Mouse (Mus musculus): ENCODE data around the gene Calu. TPM values are rescaled to one million over a fixed set of nuclear protein-coding genes. Genes with fewer than 3 reads are reported as not detected.
"Not testable (repeated sequence)": the region's sequence is repeated elsewhere in the genome, so short reads cannot be mapped to it uniquely, and the experiment has no call there.

The Calu gene
- 83.7 and 110 TPM in 2 replicates for polyA plus RNA-seq (2012; rRNA removed)

DNA sequence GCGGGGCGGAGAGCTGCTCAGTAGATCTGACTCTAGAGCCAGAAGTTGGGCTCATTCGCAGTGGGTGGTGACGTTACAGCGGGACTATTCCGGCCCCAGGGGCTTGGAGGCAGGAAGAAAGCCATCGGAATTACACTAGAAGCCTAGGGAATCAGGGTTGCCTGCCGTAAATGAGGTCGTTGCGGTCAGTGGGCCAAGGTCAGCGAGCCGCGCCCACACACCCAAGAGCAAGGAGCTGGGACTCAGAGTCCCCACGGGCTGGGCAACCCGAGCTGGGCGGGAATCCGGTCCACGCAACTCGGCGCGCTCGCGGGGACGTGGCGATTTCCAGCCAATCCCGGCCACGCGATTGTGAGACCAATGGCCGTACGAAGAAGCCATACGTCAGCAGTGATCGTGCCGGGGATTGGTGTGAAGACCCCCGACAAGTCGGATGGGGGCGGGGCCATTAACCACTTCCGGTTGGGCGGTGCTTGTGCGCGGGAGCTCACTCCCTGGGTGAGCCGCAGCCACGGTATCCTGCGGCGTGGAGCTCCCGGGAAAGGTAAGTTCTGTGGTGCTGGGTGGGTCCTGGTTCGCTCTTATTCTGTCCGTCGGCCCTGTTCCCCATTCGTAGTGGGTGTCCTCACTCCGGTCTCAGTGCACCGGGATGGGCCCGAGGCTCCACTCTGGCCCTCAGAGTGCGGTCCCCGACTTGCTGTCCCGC is at the start of gene Calu:
Calu (plus strand) TSS at position 405 of the 706 bp plus-strand sequence.
- peak; percentile 82 for DNase-seq (ENCODE audit: low read depth)

DNA sequence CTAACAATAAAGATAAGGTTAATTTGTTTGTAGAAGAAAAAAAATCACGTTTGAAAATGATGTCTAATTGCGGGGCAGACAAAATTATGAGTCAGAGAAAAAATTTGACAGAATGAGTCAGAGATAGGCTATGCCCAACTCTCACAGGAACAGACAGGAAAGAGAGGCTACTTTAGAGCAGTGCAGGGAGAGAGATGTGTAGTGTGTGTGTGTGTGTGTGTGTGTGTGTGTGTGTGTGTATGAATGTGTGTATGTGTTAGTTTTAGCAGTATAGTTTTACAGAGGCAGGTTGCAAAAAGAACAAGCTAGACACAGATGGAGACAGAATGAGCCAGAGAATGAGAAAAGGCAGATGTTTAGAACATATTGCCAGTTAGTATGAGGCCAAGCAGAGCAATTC is 48.8 kb upstream of the Calu start:
- DNase-seq (ENCODE audit: low read depth): no peak

DNA sequence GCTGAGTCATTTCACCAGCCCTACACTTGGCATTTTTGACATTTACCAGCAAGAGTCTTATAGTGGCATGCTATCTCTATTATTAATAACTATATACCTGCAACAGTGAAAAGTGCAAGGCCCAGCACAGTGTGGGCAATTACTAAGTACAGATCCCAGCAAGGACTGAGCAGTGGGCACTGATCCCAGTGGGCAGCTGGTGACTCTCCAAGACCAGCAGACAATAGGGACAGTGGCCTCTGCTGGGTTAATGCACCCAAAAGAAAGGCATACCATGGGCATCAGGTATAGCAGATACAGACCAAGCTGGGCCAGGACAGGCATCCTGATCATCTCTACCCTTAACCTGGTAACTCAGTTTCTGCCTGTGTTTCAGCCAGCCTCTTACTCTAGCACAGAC is 44.6 kb upstream of the Calu start:
- DNase-seq (ENCODE audit: low read depth): no peak

DNA sequence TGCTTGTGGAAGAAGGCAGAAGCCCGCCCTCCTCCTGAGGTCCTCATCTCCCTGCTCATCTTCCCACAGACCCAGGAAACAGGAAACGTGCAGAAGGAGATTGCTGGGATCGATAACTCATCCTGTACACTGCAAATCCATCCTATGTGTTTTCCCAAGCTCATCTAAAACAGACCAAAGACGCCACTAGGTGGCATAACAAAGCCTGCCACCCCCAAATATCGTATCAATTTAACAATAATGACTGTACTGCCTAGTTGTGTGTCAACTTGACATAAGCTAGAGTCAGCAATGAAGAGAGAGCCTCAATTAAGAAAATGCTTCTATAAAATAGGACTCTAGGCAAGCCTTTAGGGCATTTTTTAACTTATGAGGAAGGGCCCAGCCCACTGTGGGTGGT is 44.1 kb upstream of the Calu start:
- DNase-seq (ENCODE audit: low read depth): no peak

DNA sequence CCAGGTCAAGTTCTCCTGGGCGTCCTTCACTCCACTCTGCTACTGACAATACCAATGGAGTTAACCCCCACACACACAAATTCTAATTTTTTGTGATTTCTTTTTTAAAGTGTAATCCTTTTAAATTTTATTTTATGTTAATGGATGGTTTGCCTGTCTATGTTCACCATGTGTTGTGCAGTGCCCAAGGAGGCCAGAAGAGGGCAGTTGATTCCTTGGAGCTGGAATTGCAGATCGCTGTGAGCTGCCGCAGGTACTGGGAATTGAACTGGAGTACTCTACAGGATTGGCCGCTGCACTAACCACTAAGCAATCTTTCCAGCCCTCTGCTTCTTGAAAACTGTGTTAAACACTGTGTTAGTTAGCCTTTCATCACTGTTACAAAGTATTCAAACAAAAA is 42.4 kb upstream of the Calu start:
- DNase-seq (ENCODE audit: low read depth): no peak

DNA sequence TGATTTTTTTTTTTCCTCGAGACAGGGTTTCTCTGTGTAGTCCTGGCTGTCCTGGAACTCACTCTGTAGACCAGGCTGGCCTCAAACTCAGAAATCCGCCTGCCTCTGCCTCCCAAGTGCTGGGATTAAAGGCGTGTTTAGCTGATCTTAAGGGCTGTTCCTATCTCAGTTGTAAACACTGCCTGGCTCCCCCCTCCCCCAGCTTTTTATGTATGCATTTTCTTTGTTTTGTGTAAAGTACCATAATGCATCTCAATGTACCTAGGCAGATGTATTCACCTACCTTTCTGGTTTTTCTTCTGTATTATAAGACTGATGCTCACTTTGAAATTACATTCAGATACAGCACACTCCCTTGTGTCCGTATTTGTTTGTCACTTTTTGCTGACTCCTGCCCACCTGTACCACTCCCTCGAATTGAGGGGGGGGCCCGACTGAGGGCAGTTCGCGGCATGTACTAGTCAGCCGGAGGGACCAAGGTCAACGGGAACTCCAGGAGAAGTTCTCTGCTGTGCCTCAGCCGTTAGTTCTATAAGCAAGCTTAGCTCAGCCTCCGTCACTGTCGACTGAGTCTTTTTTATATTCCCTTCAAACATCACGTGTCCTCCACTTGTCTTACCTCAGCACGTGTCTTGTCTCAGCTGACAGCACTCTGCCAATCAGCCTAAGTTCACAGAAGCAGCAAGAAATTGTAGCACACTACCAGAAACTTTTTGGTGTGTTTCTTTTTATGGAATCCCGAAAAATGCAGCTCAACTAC is 38.8 kb upstream of the Calu start:
- no peak for DNase-seq (ENCODE audit: low read depth)

DNA sequence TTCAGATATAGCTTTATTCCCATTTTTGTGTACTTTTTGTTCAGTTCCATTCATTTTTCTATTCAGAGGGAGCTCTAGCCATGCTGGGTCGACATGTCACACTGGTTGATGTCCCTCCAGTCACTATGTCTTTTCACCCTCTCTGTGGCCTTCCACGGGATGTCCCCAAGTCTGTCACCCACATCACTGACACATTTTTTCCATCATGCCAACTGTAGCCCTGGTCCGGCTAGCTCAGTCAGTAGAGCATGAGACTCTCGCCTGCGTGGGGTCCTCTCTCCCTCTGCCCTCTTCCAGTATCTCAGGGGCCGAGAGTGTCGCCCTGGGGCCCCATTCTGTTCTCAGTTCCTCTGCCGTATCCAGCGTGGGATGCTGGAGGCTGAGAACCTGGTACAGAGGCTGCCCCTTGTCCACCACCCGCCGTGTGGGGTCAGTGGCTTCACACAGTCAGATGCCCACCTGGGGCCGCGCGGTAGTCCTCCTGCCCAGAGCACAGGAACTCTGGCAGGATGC is 34.1 kb upstream of the Calu start:
- no peak for DNase-seq (ENCODE audit: low read depth)

DNA sequence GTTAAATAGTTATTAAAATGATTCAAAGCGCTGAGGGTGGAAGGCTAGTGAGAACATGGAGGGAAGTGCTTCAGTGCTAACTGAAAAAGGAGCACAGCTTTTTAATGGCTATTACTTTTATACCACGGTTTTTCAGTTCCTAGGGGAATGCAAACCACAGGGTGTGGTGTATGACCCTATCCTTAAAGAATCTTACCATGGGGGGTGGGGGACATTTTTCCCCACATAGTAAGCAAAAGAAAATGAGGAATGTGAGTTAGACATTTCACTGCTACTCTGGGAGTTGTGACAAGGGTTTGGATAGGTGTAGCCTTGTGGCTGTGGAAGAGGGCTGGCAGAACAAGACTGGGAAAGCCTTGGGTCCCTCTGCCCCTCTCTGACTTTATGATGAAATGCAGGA is 30.6 kb upstream of the Calu start:
- no peak for DNase-seq (ENCODE audit: low read depth)

DNA sequence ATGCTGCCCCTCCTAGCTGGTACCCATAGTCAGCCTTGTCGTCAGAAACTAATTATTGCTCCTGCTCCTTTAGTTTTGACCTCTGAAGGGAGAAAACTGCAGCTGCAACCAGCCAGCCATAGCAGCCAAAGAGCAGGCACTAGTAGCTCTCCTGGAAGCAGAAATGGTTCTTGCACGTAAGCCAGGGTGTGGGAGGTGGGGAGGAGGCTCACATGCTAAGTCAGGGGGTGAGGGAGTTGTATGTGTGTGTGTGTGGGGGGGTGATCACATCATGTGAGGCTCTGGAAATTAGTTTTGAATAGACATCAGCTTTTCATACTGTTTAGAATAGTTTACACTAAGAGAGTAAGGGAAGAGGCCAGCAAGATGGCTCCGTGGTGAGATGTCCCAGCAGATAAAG is 29.9 kb upstream of the Calu start:
- no peak for DNase-seq (ENCODE audit: low read depth)

DNA sequence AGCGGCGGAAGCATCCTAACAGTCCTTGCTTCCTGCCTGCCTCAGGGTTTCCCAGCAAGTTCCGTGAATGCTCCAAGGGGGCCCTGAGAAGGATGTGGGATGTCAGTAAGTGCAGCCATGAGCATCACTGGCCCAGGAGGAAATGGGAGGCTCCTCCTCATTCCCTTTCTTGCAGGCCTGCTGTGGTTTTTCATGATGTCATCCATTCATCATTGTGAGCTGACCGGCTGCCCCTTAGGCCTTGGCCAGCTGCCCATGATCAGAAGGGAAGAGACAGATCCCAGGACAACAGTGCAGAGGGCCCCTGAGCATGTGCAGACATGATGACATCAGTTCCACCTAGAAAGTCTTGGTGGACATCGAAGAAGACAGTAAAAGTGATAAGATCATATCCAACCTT is 29.0 kb upstream of the Calu start, which contains the start of gene Fam71f1:
Fam71f1 (plus strand) TSS at position 262 of the 400 bp plus-strand sequence.
- no peak for DNase-seq (ENCODE audit: low read depth)

DNA sequence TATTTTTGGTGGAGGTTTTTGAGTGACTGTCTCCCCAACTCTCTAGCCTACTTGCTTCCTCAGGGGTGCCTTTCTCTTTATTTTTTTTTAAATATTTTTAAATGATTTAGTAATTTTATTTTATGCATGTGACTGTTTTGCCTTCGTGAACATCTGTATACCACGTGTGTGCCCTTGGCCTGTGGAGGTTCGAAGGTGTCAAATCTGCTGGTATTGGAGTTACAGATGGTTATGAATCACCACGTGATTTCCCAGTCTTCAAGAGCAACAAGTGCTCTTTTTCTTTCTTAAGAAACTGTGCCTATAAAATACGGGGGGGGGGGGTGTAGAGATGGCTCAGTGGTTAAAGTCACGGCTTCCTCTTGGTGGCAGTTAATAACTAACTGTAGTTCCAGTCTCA is 26.3 kb upstream of the Calu start:
- DNase-seq (ENCODE audit: low read depth): no peak

DNA sequence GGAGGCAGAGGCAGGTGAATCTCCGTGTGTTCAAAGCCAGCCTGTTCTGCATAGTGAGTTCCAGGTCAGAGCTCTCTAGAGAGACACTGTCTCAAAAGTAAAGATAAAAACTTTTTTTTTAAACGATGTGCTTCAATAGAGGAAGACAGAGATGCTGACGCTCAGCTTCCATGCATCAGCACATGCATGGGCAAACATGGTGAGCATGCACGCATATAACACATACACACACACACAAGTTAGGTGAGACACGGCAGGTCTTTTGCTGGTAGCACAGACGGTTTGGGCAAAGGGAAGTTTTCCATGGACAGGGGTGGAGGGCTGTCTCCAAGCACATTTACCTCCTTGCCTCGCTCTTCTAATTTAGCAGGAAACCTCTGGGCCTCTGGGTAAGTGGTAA is 25.7 kb upstream of the Calu start:
- DNase-seq (ENCODE audit: low read depth): no peak

DNA sequence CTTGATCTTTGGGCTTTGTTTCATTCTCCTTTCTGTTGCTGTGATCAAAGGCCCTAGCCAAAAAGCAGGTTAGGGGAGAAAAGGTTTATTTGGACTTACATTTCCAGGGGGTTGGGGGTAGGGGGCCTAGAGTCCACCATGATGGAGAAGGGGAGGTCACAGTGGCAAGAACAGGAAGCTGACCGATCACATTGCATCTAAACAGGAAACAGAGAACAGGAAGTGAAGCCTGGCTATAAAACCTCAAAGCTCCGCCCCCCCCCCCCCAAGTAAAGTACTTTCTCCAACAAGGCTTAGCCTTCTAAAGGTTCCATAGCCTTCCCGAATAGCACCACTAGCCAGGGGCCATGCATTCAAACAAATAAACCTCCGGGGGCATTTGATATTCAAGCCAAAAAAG is 25.1 kb upstream of the Calu start:
- no peak for DNase-seq (ENCODE audit: low read depth)

DNA sequence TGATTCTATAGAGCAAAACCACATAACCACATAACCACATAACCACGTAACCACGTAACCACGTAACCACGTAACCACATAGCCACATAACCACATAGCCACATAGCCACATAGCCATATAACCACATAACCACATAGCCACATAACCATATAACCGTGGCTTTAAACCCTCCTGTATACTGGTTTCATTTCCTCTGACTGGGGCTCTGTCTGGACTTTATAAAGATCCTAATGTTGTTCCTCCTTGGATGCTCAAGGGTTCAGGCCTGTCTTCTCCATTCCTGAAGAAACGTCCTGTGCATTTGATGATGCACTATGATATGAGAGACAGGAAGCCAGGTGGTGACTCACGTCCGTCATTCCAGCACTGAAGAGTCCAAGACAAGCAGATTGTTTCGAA is 20.9 kb upstream of the Calu start:
- no peak for DNase-seq (ENCODE audit: low read depth)

DNA sequence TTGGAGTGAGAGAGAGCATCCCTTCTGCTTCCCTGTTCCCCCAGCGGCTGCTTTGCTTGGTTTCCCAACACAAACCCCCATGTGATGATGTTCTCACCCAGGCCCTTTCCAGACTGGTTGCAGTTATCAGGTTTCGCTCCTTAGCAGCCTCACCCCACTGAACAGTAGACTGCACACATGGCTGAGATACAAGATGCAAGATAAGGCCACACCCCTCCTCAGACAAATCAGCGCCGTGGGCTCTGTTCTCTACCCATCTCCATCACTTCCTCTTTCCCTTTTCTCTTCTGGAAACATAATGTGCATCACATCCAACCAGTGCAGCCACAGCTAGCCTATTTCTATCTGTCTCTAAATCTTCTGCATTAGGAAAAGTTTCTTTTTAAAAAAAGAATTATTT is 18.4 kb upstream of the Calu start:
- DNase-seq (ENCODE audit: low read depth): no peak

DNA sequence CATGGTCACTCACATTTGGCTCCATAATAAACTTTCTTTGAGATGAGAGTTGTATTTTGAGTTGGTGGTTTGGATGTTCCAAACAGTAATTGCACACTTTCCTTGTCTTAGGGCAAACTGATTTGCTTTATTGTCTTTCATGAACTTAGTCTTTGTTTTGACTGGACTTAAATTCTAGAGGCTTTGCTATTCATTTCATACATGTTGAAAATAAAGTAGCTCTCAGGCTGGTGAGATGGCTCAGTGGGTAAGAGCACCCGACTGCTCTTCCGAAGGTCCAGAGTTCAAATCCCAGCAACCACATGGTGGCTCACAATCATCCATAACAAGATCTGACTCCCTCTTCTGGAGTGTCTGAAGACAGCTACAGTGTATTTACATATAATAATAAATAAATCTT is 1.4 kb upstream of the Calu start:
- not testable (repeated sequence) for DNase-seq (ENCODE audit: low read depth)

DNA sequence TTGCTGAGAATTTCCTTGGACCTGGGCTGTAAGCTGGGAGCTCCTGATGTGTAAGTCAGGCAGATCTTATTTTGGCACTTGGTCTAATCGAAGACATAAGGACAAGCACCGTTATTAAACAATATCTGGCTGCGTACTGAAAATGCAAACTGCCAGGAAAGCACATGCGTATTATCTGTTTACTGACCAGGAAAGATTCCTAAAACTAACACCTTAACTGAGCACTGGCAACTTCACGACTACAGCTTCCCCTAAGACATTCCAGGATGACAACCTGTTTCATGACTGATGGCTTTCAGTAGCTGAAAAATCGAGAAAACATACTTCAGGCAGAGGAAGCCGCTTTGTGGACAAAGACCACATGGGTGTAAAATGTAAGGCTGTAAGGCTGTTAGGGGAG is 680 bp upstream of the Calu start:
- DNase-seq (ENCODE audit: low read depth): no peak

DNA sequence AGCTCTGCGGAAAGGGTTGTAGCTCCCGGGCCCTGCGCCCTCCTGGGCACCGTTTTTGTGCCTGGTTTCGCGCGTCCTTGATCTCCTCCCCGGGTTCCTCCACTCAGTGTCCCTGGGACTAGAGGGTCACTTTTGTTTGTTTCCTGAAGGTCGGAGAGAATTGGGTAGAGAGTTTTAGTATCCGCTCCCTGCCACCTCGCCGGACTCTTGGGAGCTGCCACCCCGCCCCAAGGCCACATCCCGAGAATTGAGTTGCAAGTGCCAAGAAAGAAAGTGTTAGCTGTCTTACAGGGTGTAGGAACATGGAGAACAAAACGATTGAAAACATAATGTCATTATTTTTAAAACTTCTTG is 479 bp downstream of the Calu start:
- no peak for DNase-seq (ENCODE audit: low read depth)

DNA sequence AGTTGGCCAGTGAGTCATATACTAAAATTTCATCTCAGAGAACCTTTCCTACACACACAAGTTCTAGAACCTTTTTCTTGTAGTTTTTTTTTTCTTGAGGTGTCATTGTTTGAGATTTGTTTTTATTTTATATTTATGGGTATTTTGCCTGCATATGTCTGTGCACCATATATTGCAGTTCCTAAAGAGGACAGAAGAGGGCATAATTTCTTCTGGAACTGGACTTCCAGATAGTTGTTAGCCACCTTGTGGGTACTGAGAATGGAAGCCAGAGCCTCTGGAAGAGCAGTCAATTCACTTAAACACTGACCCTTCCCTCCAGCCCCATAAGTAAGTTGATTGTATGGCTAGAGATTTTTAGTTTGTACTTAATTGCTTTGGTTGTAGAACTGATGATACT is 3.7 kb downstream of the Calu start:
- DNase-seq (ENCODE audit: low read depth): no peak

DNA sequence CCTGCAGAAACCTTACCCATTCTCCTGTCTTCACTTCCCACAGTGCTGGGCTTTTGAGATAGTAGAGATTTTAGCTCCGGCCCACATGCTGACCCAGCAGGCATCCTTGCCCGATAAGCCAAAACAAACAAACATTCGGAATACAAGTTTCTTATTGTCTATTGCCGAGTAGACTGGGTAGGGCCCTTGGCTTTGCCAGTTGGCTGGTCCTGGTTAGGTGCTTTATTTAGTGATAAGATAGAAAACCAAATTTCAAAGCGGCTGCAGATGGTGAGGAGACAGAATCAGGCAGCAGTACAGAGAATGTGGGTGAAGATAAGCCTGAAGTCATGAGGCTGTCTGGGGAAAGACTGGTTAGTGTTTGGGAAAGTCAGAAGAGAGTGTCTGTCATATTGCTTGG is 4.9 kb downstream of the Calu start:
- DNase-seq (ENCODE audit: low read depth): no peak

DNA sequence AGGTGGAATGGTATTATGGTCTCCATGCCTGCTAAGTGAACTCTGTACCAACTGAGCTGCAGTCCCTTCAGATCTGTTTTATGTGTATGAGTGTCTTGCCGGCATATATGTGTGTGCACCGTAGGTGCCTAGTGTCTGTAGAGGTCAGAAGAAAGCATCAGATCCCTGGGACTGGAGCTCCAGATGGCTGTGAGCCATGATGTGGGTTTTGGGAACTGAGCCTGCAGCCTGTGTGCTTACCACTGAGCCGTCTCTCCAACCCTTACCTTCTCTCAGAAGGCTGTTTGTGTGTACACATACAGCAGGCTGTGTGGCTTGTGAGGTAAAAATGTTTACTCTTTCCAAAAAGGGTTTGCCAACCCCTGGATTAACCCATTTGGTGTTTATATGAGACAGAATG is 11.5 kb downstream of the Calu start:
- DNase-seq (ENCODE audit: low read depth): no peak

DNA sequence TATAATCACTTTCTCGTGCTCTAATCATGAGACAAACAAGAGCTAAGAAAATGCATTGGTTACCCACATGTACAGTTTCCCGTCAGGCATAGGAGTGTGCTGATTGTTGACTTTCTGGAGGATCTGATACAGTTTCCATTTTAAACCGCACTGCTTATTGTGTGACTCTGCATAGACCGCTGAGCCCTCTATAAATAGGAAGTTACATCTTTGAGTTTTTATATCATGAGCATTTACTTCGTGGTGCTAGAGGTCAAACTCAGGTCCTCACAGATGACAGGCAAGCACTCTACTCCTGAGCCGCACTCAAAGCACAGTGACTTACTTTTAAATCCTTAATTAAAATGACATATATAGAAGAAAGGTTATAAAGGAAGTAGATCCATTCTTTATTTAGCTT is 12.3 kb downstream of the Calu start:
- no peak for DNase-seq (ENCODE audit: low read depth)

All from gonadal fat pad, adult 2 months (tissue).